Mouse (Mus musculus): ENCODE results near the gene Hebp1. TPM values are rescaled to one million over a fixed set of nuclear protein-coding genes. Genes with fewer than 3 reads are reported as not detected.

Gene Hebp1
- polyA plus RNA-seq, 2 experiments = 5.9 to 23.2 TPM

DNA sequence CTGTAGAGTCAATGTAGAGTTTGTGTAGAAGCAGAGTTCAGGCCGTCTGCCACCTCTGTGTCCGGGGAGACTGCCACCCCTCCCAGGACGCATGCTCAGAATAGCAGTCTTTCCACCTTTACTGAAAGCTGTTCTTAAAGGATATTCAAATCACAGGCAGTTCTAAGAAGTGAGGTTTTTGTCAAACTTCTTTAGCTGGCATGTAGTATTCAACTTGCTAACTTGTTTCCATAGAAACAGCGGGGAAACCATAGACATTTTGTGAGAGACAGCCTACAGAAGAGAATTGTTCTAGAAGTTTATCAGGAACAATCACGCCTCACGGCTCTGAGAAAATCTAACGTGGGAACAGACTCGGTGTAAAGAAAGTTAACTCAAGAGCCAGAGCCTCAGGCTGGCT is 9.1 kb upstream of the Hebp1 start:
- TF ChIP-seq POLR2A (IDR thresholded peaks at IDR 0.05; ENCODE audit: borderline replicate concordance, extremely low read depth, insufficient read depth, insufficient read length) = no peak
- 84% methylated on average over 8 of the region's 8 CpGs for WGBS

DNA sequence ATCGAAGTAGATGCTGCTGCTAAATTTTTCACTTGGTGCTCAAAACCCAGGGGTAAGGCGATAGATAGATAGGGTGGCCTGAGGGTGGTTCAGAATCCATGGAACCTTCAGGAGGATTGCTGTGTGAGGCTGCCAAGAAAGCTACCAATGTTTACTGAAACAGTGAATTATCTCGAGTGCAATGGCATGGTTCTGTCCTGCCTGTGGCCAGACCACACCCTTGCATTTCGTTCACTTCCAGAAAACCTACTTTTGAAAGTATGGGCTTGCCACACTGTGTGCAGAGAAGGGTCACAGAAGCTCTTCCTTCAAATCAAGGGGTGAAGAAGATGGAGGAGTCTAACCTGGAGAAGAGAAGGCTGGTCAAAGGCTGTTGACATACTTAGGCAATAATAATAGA is 8.0 kb upstream of the Hebp1 start:
- no peaks in the 10 kb centered on the region; the same call in 1 of the 2 replicates for H3K36me3 ChIP-seq (ENCODE audit: control insufficient read depth, insufficient read depth, low read length)
- 89% methylated on average over 4 of the region's 4 CpGs for WGBS
- H3K27me3 ChIP-seq (ENCODE audit: control insufficient read depth, insufficient read depth, low read length) = no peaks in the 10 kb centered on the region
- no peak overlapping the region for H3K4me3 ChIP-seq (replicated peaks; ENCODE audit: low read length)
- ATAC-seq (ENCODE audit: low FRiP score, low read depth) = no peak
- TF ChIP-seq POLR2A (IDR thresholded peaks at IDR 0.05; ENCODE audit: borderline replicate concordance, extremely low read depth, insufficient read depth, insufficient read length) = no peak
- H3K4me1 ChIP-seq (ENCODE audit: control insufficient read depth, insufficient read depth, low read length) = no peaks in the 10 kb centered on the region
- H3K27ac ChIP-seq (replicated peaks; ENCODE audit: low read depth, low read length) = no peak overlapping the region
- no peak for DNase-seq (ENCODE audit: low spot score)
- H3K4me2 ChIP-seq (replicated peaks; ENCODE audit: low read depth, low read length, severe bottlenecking) = no peak overlapping the region
- H3K9ac ChIP-seq (ENCODE audit: low read depth, low read length, severe bottlenecking) = no peak overlapping the region
- no peaks in the 10 kb centered on the region for H3K9me3 ChIP-seq (ENCODE audit: control insufficient read depth, low read length)

More for the DNA sequence above, 9.1 kb upstream of the Hebp1 start:
- Histone ChIP-seq H3K36me3 (ENCODE audit: control insufficient read depth, insufficient read depth, low read length) (no peaks in the 10 kb centered on the region; the same call in 1 of the 2 replicates), H3K9me3 (ENCODE audit: control insufficient read depth, low read length) (no peaks in the 10 kb centered on the region), H3K9ac (ENCODE audit: low read depth, low read length, severe bottlenecking) (no peak overlapping the region), H3K4me1 (ENCODE audit: control insufficient read depth, insufficient read depth, low read length) (no peaks in the 10 kb centered on the region), H3K27me3 (ENCODE audit: control insufficient read depth, insufficient read depth, low read length) (no peaks in the 10 kb centered on the region), H3K27ac (replicated peaks; ENCODE audit: low read depth, low read length) (no peak overlapping the region), H3K4me2 (replicated peaks; ENCODE audit: low read depth, low read length, severe bottlenecking) (no peak overlapping the region), H3K4me3 (replicated peaks; ENCODE audit: low read length) (no peak overlapping the region)
- ATAC-seq (ENCODE audit: low FRiP score, low read depth) = no peak
- no peak for DNase-seq (ENCODE audit: low spot score)

DNA sequence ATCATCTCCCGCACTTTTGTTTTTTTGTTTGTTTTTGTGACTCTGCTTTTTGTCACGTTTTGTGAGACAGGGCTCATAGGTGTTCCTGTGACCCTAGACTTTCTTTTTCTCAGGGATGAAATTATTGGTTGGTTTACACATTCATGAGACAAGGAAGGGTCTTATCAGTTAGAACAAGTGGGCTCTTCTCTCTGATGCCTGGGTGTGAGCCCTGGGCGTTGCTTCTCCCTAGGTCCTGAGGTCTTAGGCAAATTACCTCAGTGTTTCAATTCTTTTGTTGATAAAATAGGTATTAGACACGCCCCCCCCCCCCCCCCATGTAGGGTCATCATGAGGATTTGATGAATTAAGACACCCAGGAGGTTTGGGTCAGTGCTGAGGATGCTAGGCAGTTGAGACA is 7.0 kb upstream of the Hebp1 start:
- H3K27ac ChIP-seq (replicated peaks; ENCODE audit: low read depth, low read length) = no peak overlapping the region
- no peak for ATAC-seq (ENCODE audit: low FRiP score, low read depth)
- WGBS = 77% methylated on average over 4 of the region's 4 CpGs

DNA sequence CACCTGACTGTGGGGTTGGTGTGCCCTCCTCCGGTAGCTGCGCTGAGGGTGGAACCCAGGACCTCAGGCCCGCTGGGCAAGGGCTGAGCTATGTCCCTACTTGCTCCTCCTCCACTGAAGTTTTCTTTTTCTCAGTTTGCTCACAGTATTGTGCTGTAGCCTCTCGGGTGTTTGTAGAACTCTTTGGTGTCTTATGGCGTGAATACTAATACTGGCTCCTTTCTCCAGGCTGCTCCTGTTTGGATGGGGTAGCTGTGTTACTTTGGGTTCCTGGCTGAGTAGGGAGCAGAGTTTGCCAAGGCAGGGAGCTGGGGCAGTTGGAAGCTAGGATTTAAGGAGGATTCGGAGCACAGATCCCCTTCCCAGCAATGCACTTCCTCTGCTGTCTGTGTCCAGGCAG is 5.9 kb upstream of the Hebp1 start:
- WGBS = 61% methylated on average over 6 of the region's 6 CpGs
- no peaks in the 10 kb centered on the region for H3K36me3 ChIP-seq (ENCODE audit: control insufficient read depth, insufficient read depth, low read length)
- no peak overlapping the region for H3K4me2 ChIP-seq (replicated peaks; ENCODE audit: low read depth, low read length, severe bottlenecking)
- DNase-seq (ENCODE audit: low spot score) = no peak
- no peak for TF ChIP-seq POLR2A (IDR thresholded peaks at IDR 0.05; ENCODE audit: borderline replicate concordance, extremely low read depth, insufficient read depth, insufficient read length)
- H3K4me1 ChIP-seq (ENCODE audit: control insufficient read depth, insufficient read depth, low read length) = no peaks in the 10 kb centered on the region
- no peak for ATAC-seq (ENCODE audit: low FRiP score, low read depth)
- H3K9me3 ChIP-seq (ENCODE audit: control insufficient read depth, low read length) = no peaks in the 10 kb centered on the region
- H3K9ac ChIP-seq (ENCODE audit: low read depth, low read length, severe bottlenecking) = no peak overlapping the region
- no peak overlapping the region for H3K4me3 ChIP-seq (replicated peaks; ENCODE audit: low read length)
- H3K27ac ChIP-seq (replicated peaks; ENCODE audit: low read depth, low read length) = no peak overlapping the region
- no peaks in the 10 kb centered on the region for H3K27me3 ChIP-seq (ENCODE audit: control insufficient read depth, insufficient read depth, low read length)

More for the DNA sequence above, 7.0 kb upstream of the Hebp1 start:
- H3K9ac ChIP-seq (ENCODE audit: low read depth, low read length, severe bottlenecking) = no peak overlapping the region
- no peaks in the 10 kb centered on the region for H3K9me3 ChIP-seq (ENCODE audit: control insufficient read depth, low read length)
- no peak for TF ChIP-seq POLR2A (IDR thresholded peaks at IDR 0.05; ENCODE audit: borderline replicate concordance, extremely low read depth, insufficient read depth, insufficient read length)
- H3K36me3 ChIP-seq (ENCODE audit: control insufficient read depth, insufficient read depth, low read length) = no peaks in the 10 kb centered on the region; the same call in 1 of the 2 replicates
- no peaks in the 10 kb centered on the region for H3K4me1 ChIP-seq (ENCODE audit: control insufficient read depth, insufficient read depth, low read length)
- H3K4me2 ChIP-seq (replicated peaks; ENCODE audit: low read depth, low read length, severe bottlenecking) = no peak overlapping the region
- H3K27me3 ChIP-seq (ENCODE audit: control insufficient read depth, insufficient read depth, low read length) = no peaks in the 10 kb centered on the region
- H3K4me3 ChIP-seq (replicated peaks; ENCODE audit: low read length) = no peak overlapping the region
- no peak for DNase-seq (ENCODE audit: low spot score)

DNA sequence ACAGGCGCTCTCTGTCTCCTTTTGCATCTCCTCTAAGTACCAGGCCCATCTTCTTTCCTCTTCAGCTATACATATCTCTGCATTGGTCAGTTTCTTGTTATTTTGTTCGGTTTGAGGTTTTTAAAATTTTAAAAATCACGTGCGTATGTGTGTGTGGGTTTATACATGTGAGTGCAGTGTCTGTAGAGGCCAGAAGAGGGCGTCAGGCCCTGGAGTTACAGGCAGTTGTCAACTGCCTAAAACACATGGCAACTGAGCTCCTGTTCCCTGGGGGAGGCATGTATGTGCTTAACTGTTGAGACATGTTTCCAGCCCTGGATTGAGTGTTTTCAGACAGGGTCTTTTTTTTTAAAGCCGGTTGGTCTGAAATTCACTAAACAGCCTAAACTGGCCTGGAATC is 4.8 kb upstream of the Hebp1 start:
- Histone ChIP-seq H3K4me1 (ENCODE audit: control insufficient read depth, insufficient read depth, low read length) (no peaks in the 10 kb centered on the region), H3K4me2 (replicated peaks; ENCODE audit: low read depth, low read length, severe bottlenecking) (no peak overlapping the region), H3K9me3 (ENCODE audit: control insufficient read depth, low read length) (no peaks in the 10 kb centered on the region), H3K9ac (ENCODE audit: low read depth, low read length, severe bottlenecking) (no peak overlapping the region), H3K36me3 (ENCODE audit: control insufficient read depth, insufficient read depth, low read length) (no peaks in the 10 kb centered on the region), H3K4me3 (replicated peaks; ENCODE audit: low read length) (no peak overlapping the region), H3K27ac (replicated peaks; ENCODE audit: low read depth, low read length) (no peak overlapping the region), H3K27me3 (ENCODE audit: control insufficient read depth, insufficient read depth, low read length) (no peaks in the 10 kb centered on the region)
- DNase-seq (ENCODE audit: low spot score) = no peak
- WGBS = 87% methylated on average over 6 of the region's 6 CpGs
- no peak for ATAC-seq (ENCODE audit: low FRiP score, low read depth)
- TF ChIP-seq POLR2A (IDR thresholded peaks at IDR 0.05; ENCODE audit: borderline replicate concordance, extremely low read depth, insufficient read depth, insufficient read length) = no peak

All from limb, embryonic 14.5 days (tissue).